Mouse (Mus musculus): ENCODE measurements around the gene Gm4792. TPM values are rescaled to one million over a fixed set of nuclear protein-coding genes. Genes with fewer than 3 reads are reported as not detected.

The Gm4792 gene
- polyA plus RNA-seq, 1 experiment from 2014 or later, result not detected

DNA sequence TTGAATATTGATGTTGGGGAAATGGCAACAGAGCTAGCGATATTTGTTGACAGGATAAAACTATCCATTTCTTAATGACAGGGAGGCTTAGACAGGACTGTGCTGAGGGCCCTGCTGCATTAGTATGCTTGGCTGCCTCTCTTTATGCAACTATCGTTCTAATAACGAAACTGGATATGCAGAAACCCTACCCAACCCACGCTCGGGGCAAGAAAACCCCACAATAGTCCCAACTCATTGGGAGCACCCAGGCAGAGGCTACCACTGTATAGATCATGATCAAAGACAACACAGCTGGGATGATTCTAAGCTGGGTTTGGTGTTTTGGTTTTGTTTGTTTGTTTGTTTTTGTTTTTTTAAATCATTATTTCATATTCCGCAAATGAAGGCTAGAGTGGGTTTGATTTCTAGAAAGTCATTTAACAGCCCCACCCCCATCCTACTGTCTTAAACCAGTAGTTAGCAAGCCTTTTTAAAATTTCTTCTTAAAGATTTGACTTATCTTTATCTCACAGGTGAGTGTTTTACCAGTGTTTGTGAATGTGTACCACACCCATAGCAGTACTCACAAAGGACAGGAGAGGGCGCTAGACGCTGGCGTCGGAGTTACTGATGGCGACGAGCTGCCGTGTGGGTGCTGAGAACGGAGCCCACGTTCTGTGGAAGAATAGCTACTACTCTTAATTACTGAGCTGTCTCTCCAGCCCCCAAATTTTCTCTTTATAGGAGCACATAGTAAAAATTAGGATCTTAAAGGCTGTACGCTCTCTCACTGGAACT is 34.0 kb upstream of the Gm4792 start:
- DNase-seq (ENCODE audit: low spot score) (no peak), ATAC-seq (replicated peaks; ENCODE audit: low FRiP score, low read depth) (no peak)
- no peaks in the 10 kb centered on the region for H3K27me3 ChIP-seq (ENCODE audit: insufficient read depth, low read length)
- WGBS, result 82% methylated on average over 16 of the region's 16 CpGs
- H3K27ac ChIP-seq, result no peak overlapping the region
- no peak overlapping the region for H3K4me2 ChIP-seq (ENCODE audit: low read length)
- TF ChIP-seq CTCF (IDR thresholded peaks at IDR 0.05; ENCODE audit: low read depth), result no peak
- H3K4me1 ChIP-seq (replicated peaks; ENCODE audit: insufficient read depth, low read length), result 0 out of 2 replicates have a peak, but pooled peaks cover 4% of the 10 kb centered on the region
- H3K9me3 ChIP-seq (replicated peaks; ENCODE audit: low read length), result no peaks in the 10 kb centered on the region
- no peak overlapping the region for H3K4me3 ChIP-seq (replicated peaks; ENCODE audit: low read depth, low read length)
- H3K9ac ChIP-seq (ENCODE audit: low read depth, low read length), result no peak overlapping the region
- no peaks in the 10 kb centered on the region for H3K36me3 ChIP-seq (ENCODE audit: insufficient read depth, low read length)

DNA sequence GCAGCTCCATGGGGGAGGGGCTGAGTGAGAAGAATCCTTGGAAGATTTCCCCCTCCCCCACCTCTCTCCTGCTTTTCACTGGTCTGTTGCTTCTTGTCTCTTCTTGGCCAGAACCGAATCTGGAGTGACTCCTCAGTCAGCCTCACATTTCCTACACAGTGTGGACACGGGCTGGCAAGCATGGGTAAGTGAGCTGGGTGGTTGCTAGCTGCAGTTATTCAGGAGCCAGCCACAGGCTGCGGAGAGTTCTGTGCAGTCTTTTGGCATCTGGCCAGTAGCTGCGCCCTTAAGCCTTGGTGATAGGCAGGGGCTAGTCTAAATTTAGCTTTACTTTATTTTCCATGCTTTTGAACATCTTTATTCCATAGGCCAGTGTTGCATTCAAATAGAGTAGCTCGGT is 31.5 kb upstream of the Gm4792 start:
- peak; percentile 59 for DNase-seq (ENCODE audit: low spot score)
- WGBS, result 28% methylated on average over 5 of the region's 5 CpGs

DNA sequence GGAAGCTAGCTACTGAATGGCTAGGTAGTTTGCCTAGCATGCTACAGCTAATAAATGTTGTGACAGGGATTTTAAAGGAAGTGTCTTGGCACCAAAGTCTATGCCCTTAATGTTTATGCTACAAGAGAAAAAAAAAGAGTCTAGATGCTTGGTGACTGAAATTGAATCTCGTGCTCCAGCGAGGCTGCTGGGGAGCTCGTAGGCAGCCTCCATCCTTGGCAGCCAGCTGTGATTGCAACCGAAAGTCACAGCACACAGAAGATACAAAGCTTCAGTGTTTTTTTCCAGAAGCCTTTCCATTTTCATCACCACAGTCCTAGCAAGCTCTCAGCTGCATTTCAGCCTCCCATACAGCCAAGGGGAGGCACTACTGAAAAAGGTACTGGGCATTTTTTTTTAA is 20.1 kb upstream of the Gm4792 start:
- Histone ChIP-seq H3K4me1 (replicated peaks; ENCODE audit: insufficient read depth, low read length) (no peaks in the 10 kb centered on the region), H3K9ac (ENCODE audit: low read depth, low read length) (no peak overlapping the region), H3K4me3 (replicated peaks; ENCODE audit: low read depth, low read length) (no peak overlapping the region), H3K9me3 (replicated peaks; ENCODE audit: low read length) (no peaks in the 10 kb centered on the region), H3K36me3 (ENCODE audit: insufficient read depth, low read length) (no peaks in the 10 kb centered on the region), H3K27ac (no peak overlapping the region), H3K27me3 (ENCODE audit: insufficient read depth, low read length) (no peaks in the 10 kb centered on the region), H3K4me2 (ENCODE audit: low read length) (no peak overlapping the region)
- 35% methylated on average over 4 of the region's 4 CpGs for WGBS
- DNase-seq (ENCODE audit: low spot score) (no peak), ATAC-seq (replicated peaks; ENCODE audit: low FRiP score, low read depth) (no peak)
- no peak for TF ChIP-seq CTCF (IDR thresholded peaks at IDR 0.05; ENCODE audit: low read depth)

More for the DNA sequence above, 31.5 kb upstream of the Gm4792 start:
- no peak overlapping the region for H3K4me3 ChIP-seq (replicated peaks; ENCODE audit: low read depth, low read length)
- 0 out of 2 replicates have a peak, but pooled peaks cover 4% of the 10 kb centered on the region for H3K4me1 ChIP-seq (replicated peaks; ENCODE audit: insufficient read depth, low read length)
- peak; percentile 36; the same call in 1 of the 2 replicates for ATAC-seq (replicated peaks; ENCODE audit: low FRiP score, low read depth)
- H3K9me3 ChIP-seq (replicated peaks; ENCODE audit: low read length), result no peaks in the 10 kb centered on the region
- TF ChIP-seq CTCF (IDR thresholded peaks at IDR 0.05; ENCODE audit: low read depth), result no peak
- no peak overlapping the region for H3K9ac ChIP-seq (ENCODE audit: low read depth, low read length)
- H3K36me3 ChIP-seq (ENCODE audit: insufficient read depth, low read length), result no peaks in the 10 kb centered on the region
- H3K4me2 ChIP-seq (ENCODE audit: low read length), result no peak overlapping the region
- no peak overlapping the region for H3K27ac ChIP-seq
- H3K27me3 ChIP-seq (ENCODE audit: insufficient read depth, low read length), result no peaks in the 10 kb centered on the region

DNA sequence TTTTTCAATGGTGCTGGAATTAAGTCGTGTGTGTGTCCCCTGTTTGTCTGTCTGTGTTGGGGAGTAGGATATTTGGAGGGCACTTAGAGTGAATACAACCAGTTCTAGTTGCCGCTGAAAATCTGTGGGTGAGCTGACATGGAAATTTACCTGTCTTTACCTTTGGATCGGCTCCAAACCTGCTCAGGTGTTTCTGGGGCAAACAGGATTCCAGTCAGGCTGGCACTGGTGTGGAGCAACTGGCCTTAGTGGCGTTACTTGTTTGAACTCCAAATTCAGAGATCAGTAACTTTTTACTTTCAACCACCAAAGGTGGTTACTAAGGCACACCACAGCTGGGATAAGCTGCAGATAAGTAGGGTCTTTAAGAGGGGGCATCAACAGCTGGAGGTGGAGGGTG is 14.6 kb upstream of the Gm4792 start:
- peak overlapping the region; percentile 92 for H3K4me2 ChIP-seq (ENCODE audit: low read length)
- H3K9me3 ChIP-seq (replicated peaks; ENCODE audit: low read length), result no peaks in the 10 kb centered on the region
- no peak overlapping the region for H3K27ac ChIP-seq
- ATAC-seq (replicated peaks; ENCODE audit: low FRiP score, low read depth), result no peak
- no peaks in the 10 kb centered on the region for H3K4me1 ChIP-seq (replicated peaks; ENCODE audit: insufficient read depth, low read length)
- WGBS, result 75% methylated on average over 4 of the region's 4 CpGs
- no peak overlapping the region for H3K4me3 ChIP-seq (replicated peaks; ENCODE audit: low read depth, low read length)
- TF ChIP-seq CTCF (IDR thresholded peaks at IDR 0.05; ENCODE audit: low read depth), result no peak
- H3K9ac ChIP-seq (ENCODE audit: low read depth, low read length), result no peak overlapping the region
- 0 out of 2 replicates have a peak, but pooled peaks cover 5% of the 10 kb centered on the region for H3K27me3 ChIP-seq (ENCODE audit: insufficient read depth, low read length)
- no peaks in the 10 kb centered on the region for H3K36me3 ChIP-seq (ENCODE audit: insufficient read depth, low read length)
- no peak for DNase-seq (ENCODE audit: low spot score)

DNA sequence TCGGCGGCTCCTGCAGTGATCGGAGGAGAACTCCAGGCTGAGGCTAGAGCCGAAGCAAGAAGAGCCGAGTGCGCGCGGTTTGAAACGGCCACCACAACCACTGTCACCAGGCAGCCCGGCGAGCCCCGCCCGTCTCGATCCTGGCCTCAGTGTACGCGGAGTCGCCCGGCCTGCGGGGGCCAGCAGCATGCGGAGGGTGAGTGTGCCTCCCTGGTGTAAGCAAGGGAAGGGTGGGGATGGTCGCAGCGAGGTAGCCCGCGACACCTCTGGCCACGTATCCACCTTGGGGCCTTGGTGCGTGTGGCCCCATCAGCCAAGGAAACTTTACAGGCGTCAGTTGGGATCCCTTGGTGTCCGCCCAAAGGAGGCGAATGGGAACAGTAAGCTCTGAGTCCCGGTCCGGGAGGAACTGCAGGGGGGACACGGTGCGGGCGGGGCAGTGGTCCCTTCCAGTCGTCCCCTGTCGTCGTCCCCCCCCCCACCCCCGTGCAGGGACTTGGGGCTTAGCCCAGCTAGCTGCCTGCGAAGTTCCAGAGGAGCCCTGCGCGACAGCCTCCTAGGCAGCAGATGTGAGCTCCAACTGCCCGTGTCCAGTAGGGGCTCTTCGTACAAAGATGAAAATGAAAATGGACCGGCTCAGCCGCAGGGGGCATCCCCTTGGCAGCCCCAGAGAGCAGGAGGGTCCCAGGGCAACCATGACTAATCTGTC is 13.7 kb upstream of the Gm4792 start:
- Histone ChIP-seq H3K36me3 (ENCODE audit: insufficient read depth, low read length) (no peaks in the 10 kb centered on the region), H3K27ac (no peak overlapping the region), H3K9ac (ENCODE audit: low read depth, low read length) (peak overlapping the region; percentile 47), H3K9me3 (replicated peaks; ENCODE audit: low read length) (no peaks in the 10 kb centered on the region), H3K4me2 (ENCODE audit: low read length) (peak overlapping the region; percentile 92), H3K4me3 (replicated peaks; ENCODE audit: low read depth, low read length) (peak overlapping the region; percentile 50), H3K4me1 (replicated peaks; ENCODE audit: insufficient read depth, low read length) (no peaks in the 10 kb centered on the region), H3K27me3 (ENCODE audit: insufficient read depth, low read length) (0 out of 2 replicates have a peak, but pooled peaks cover 5% of the 10 kb centered on the region)
- peak; percentile 49; the same call in 1 of the 2 replicates for ATAC-seq (replicated peaks; ENCODE audit: low FRiP score, low read depth)
- TF ChIP-seq CTCF (IDR thresholded peaks at IDR 0.05; ENCODE audit: low read depth), result no peak
- DNase-seq (ENCODE audit: low spot score), result peak; percentile 23
- under 1% methylated on average over 45 of the region's 45 CpGs for WGBS

DNA sequence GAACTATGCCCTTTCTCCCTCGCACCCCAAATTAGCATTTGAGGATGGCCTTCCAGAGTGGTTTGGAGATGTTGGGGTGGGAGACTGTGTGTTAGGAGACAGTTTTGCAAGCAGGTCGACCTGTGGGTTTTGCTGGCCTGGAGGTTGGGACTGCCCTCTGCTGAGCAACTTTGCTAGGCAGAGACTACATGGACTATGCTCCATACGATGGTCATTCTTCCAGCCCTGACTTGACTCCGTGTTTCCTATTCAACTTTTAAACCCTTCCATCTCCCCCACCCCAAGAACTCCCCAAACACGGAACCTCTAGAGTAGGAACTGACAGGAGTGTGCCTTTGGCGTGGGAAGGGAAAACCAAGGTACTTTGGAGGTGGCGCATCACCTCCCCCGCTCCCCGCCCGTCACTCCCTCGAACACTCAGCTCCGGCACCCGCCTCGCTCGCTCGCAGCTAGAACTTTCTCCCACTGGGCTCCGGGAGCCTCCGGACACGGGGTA is 13.1 kb upstream of the Gm4792 start, which contains the start of gene Tmcc3:
Tmcc3 (plus strand) TSS at position 439 of the 496 bp plus-strand sequence.
- ATAC-seq (replicated peaks; ENCODE audit: low FRiP score, low read depth) (no peak), DNase-seq (ENCODE audit: low spot score) (peak; percentile 22)
- H3K4me1 ChIP-seq (replicated peaks; ENCODE audit: insufficient read depth, low read length), result no peaks in the 10 kb centered on the region
- H3K9me3 ChIP-seq (replicated peaks; ENCODE audit: low read length), result no peaks in the 10 kb centered on the region
- peak; percentile 46; the same call in 1 of the 2 replicates for TF ChIP-seq CTCF (IDR thresholded peaks at IDR 0.05; ENCODE audit: low read depth)
- peak within 1 kb of the TSS; percentile 50 for H3K4me3 ChIP-seq (replicated peaks; ENCODE audit: low read depth, low read length)
- H3K9ac ChIP-seq (ENCODE audit: low read depth, low read length), result peak within 1 kb of the TSS; percentile 47
- 0 out of 2 replicates have a peak, but pooled peaks cover 5% of the 10 kb centered on the region for H3K27me3 ChIP-seq (ENCODE audit: insufficient read depth, low read length)
- no peak within 1 kb of the TSS for H3K27ac ChIP-seq
- no peaks in the 10 kb centered on the region for H3K36me3 ChIP-seq (ENCODE audit: insufficient read depth, low read length)
- 1% methylated on average over 19 of the region's 19 CpGs for WGBS
- H3K4me2 ChIP-seq (ENCODE audit: low read length), result peak within 1 kb of the TSS; percentile 92
